Mouse (Mus musculus) left cerebral cortex, adult 11 months (tissue): ENCODE results near the gene Scaf4.
A peak's percentile ranks its signal among the peaks of the same experiment; 100 is the strongest.

ENCODE experiments used
- DNase-seq: peaks from one replicate; pipeline ENCODE4 v3.0.0; 2022; ENCODE audit warnings: low spot score

Scaf4 gene

GRCm38 (mm10) chr16:90199174-90199573, 85.1 kb downstream of the Scaf4 start:
- no peak for DNase-seq

- DNase-seq, result no peak
Measured at GRCm38 (mm10) chr16:90198626-90199025, 85.7 kb downstream of the Scaf4 start.

- no peak for DNase-seq
Measured at GRCm38 (mm10) chr16:90197337-90197973, 86.8 kb downstream of the Scaf4 start.

GRCm38 (mm10) chr16:90196688-90197240, 87.5 kb downstream of the Scaf4 start:
- DNase-seq, result no peak

- DNase-seq, result no peak
Measured at GRCm38 (mm10) chr16:90193719-90194118, 90.6 kb downstream of the Scaf4 start.

GRCm38 (mm10) chr16:90191289-90191688, 93.0 kb downstream of the Scaf4 start:
- DNase-seq, result no peak

GRCm38 (mm10) chr16:90187453-90187852, 96.8 kb downstream of the Scaf4 start:
- DNase-seq, result no peak

GRCm38 (mm10) chr16:90185928-90186588, 98.2 kb downstream of the Scaf4 start:
- peak; percentile 72 for DNase-seq

GRCm38 (mm10) chr16:90184135-90184534, 100.2 kb downstream of the Scaf4 start:
- DNase-seq, result no peak

- DNase-seq, result no peak
Measured at GRCm38 (mm10) chr16:90181673-90182072, 102.6 kb downstream of the Scaf4 start.

- DNase-seq, result no peak
Measured at GRCm38 (mm10) chr16:90180975-90181374, 103.3 kb downstream of the Scaf4 start.

- no peak for DNase-seq
Measured at GRCm38 (mm10) chr16:90179892-90180291, 104.4 kb downstream of the Scaf4 start.

GRCm38 (mm10) chr16:90178404-90178803, 105.9 kb downstream of the Scaf4 start:
- no peak for DNase-seq

- DNase-seq, result no peak
Measured at GRCm38 (mm10) chr16:90177425-90177824, 106.9 kb downstream of the Scaf4 start.

- peak; percentile 64 for DNase-seq
Measured at GRCm38 (mm10) chr16:90176472-90176871, 107.8 kb downstream of the Scaf4 start.
